Mouse (Mus musculus): ENCODE measurements at regions not wholly inside any gene's neighbourhood (a gene's known extent, or its start where the extent isn't known, plus 50 kb on each side); places are given as distances from the start of the nearest gene placed in this dataset.

DNA sequence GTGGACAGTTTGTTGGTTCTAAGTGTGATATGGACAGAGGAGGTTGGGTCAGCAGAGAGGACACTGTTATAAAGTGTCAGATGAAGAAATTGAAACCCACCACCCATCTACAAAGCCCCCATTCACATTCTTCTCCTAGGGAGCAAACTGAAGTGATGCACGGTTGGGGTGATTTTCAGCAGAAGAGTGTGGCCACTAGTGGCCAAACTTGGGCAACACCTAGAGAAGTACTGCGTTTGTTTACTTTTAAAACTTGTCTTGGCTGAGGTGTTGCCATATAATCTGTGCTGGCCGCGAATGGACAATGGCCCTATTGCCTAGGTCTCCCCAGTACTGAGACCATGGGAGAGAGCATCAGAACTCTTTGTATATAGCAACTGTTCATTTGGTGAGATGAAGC is 150.8 kb upstream of the Cox10 start:
- H3K27ac ChIP-seq (ENCODE audit: poor library complexity, severe bottlenecking): no peak overlapping the region

GRCm38 (mm10) chr11:64220888-64221287 is 141.6 kb upstream of the Cox10 start:
- Histone ChIP-seq H3K4me3 (no peak overlapping the region), H3K9me3 (replicated peaks) (no peaks in the 10 kb centered on the region), H3K9ac (no peak overlapping the region), H3K27ac (ENCODE audit: poor library complexity, severe bottlenecking) (no peak overlapping the region), H3K27me3 (replicated peaks) (peaks cover 3% of the 10 kb centered on the region; the same call in 1 of the 2 replicates), H3K36me3 (no peaks in the 10 kb centered on the region), H3K4me2 (no peak overlapping the region), H3K4me1 (replicated peaks) (no peaks in the 10 kb centered on the region)
- 83% methylated on average over 4 of the region's 4 CpGs for WGBS
- ATAC-seq (ENCODE audit: insufficient number of reproducible peaks, low FRiP score): no peak

More for the DNA sequence above, 150.8 kb upstream of the Cox10 start:
- Histone ChIP-seq H3K4me1 (replicated peaks) (no peaks in the 10 kb centered on the region), H3K27me3 (replicated peaks) (peaks cover 16% of the 10 kb centered on the region), H3K4me2 (no peak overlapping the region), H3K9me3 (replicated peaks) (no peaks in the 10 kb centered on the region), H3K9ac (no peak overlapping the region), H3K36me3 (no peaks in the 10 kb centered on the region), H3K4me3 (no peak overlapping the region)
- no peak for ATAC-seq (ENCODE audit: insufficient number of reproducible peaks, low FRiP score)
- WGBS: 71% methylated on average over 4 of the region's 4 CpGs

DNA sequence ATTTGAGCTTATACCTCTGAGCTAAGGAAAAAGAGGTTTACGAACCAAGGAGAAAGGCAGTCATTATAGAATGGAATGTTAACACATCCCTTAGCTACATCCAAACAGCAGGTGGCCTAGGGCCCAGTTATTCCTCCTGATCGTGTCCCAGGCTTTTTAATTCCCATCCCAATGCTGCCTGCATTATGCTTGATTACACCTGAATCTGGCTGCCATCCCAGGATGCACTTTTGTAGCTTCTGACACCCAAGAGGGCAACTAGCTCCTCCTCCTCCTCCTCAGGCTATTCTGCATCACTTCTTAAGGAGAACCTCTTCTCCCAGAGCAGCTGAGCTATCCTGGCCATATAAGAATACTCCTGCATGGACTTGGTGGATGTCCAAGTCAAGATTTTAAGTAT is 137.9 kb upstream of the Cox10 start:
- Histone ChIP-seq H3K9ac (no peak overlapping the region), H3K27ac (ENCODE audit: poor library complexity, severe bottlenecking) (no peak overlapping the region), H3K36me3 (no peaks in the 10 kb centered on the region), H3K4me3 (no peak overlapping the region), H3K4me2 (no peak overlapping the region), H3K4me1 (replicated peaks) (no peaks in the 10 kb centered on the region), H3K27me3 (replicated peaks) (peaks cover 3% of the 10 kb centered on the region; the same call in 1 of the 2 replicates), H3K9me3 (replicated peaks) (no peaks in the 10 kb centered on the region)
- 67% methylated on average over 2 of the region's 2 CpGs for WGBS
- ATAC-seq (ENCODE audit: insufficient number of reproducible peaks, low FRiP score): no peak

GRCm38 (mm10) chr11:64210916-64211315 is 131.6 kb upstream of the Cox10 start:
- 41% methylated on average over 3 of the region's 3 CpGs for WGBS
- no peaks in the 10 kb centered on the region for H3K9me3 ChIP-seq (replicated peaks)
- H3K27me3 ChIP-seq (replicated peaks): 0 out of 2 replicates have a peak, but pooled peaks cover 4% of the 10 kb centered on the region
- no peaks in the 10 kb centered on the region for H3K4me1 ChIP-seq (replicated peaks)
- no peak overlapping the region for H3K4me3 ChIP-seq
- no peak overlapping the region for H3K27ac ChIP-seq (ENCODE audit: poor library complexity, severe bottlenecking)
- no peaks in the 10 kb centered on the region for H3K36me3 ChIP-seq
- no peak for ATAC-seq (ENCODE audit: insufficient number of reproducible peaks, low FRiP score)
- H3K4me2 ChIP-seq: no peak overlapping the region
- H3K9ac ChIP-seq: no peak overlapping the region

DNA sequence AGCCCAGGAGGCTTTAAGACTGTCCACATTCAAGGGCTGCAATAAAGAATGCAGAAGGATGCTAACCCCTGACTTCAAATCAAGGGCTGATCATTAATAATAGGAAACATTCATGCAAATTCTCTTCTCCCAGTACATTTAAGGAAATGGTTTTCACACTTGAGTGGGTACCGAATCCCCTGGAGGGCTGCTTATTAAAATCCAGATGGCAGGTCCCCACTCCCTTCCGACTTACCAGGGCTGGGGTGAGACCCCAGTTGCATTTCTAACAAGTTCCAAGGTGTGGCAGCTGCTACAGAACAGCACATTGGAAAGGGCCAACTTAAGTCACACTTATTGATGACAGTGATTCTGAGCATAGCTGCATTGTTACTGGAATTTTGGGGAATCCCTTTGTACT is 129.0 kb upstream of the Cox10 start:
- H3K27me3 ChIP-seq (replicated peaks): 0 out of 2 replicates have a peak, but pooled peaks cover 4% of the 10 kb centered on the region
- no peak for ATAC-seq (ENCODE audit: insufficient number of reproducible peaks, low FRiP score)
- H3K9me3 ChIP-seq (replicated peaks): no peaks in the 10 kb centered on the region
- 77% methylated on average over 2 of the region's 2 CpGs for WGBS
- no peak overlapping the region for H3K4me3 ChIP-seq
- H3K36me3 ChIP-seq: no peaks in the 10 kb centered on the region
- no peak overlapping the region for H3K27ac ChIP-seq (ENCODE audit: poor library complexity, severe bottlenecking)
- H3K9ac ChIP-seq: no peak overlapping the region
- H3K4me1 ChIP-seq (replicated peaks): peaks cover 18% of the 10 kb centered on the region
- no peak overlapping the region for H3K4me2 ChIP-seq

- Histone ChIP-seq H3K9ac (no peak overlapping the region), H3K27ac (ENCODE audit: poor library complexity, severe bottlenecking) (no peak overlapping the region), H3K4me2 (no peak overlapping the region), H3K4me1 (replicated peaks) (peaks cover 18% of the 10 kb centered on the region), H3K4me3 (no peak overlapping the region), H3K9me3 (replicated peaks) (no peaks in the 10 kb centered on the region), H3K36me3 (no peaks in the 10 kb centered on the region), H3K27me3 (replicated peaks) (peaks cover 4% of the 10 kb centered on the region; the same call in 1 of the 2 replicates)
- 57% methylated on average over 4 of the region's 4 CpGs for WGBS
- ATAC-seq (ENCODE audit: insufficient number of reproducible peaks, low FRiP score): no peak
These were observed 128.1 kb upstream of the Cox10 start for GRCm38 (mm10) chr11:64207358-64207864.

- no peak for ATAC-seq (ENCODE audit: insufficient number of reproducible peaks, low FRiP score)
- WGBS: 63% methylated on average over 2 of the region's 2 CpGs
- Histone ChIP-seq H3K36me3 (no peaks in the 10 kb centered on the region), H3K9me3 (replicated peaks) (no peaks in the 10 kb centered on the region), H3K27ac (ENCODE audit: poor library complexity, severe bottlenecking) (no peak overlapping the region), H3K4me3 (no peak overlapping the region), H3K9ac (no peak overlapping the region), H3K4me1 (replicated peaks) (peaks cover 18% of the 10 kb centered on the region), H3K4me2 (no peak overlapping the region), H3K27me3 (replicated peaks) (peaks cover 12% of the 10 kb centered on the region)
These were observed 126.9 kb upstream of the Cox10 start for GRCm38 (mm10) chr11:64206155-64206554.

DNA sequence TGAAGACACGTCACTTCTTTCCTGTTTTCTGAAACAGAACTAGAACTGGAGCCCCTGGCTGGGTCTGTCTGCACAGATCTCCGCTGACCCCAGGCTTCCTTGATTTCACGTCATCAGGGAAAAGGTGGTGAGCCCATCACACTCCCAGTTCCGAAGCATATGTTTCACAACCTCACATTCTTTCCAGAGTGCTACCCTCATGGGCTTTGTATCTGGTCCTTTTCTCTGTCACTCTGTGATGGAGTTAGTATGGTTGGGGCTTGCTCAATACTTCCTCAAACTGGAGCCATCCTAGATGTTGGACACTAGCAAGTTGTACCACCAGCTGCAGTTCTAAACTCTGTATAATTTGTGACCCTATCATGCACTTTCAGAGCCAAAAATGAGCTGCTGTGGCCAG is 125.8 kb upstream of the Cox10 start:
- Histone ChIP-seq H3K9ac (no peak overlapping the region), H3K9me3 (replicated peaks) (no peaks in the 10 kb centered on the region), H3K27me3 (replicated peaks) (peaks cover 12% of the 10 kb centered on the region), H3K36me3 (no peaks in the 10 kb centered on the region), H3K4me3 (no peak overlapping the region), H3K4me1 (replicated peaks) (peaks cover 18% of the 10 kb centered on the region), H3K4me2 (no peak overlapping the region), H3K27ac (ENCODE audit: poor library complexity, severe bottlenecking) (no peak overlapping the region)
- ATAC-seq (ENCODE audit: insufficient number of reproducible peaks, low FRiP score): no peak
- WGBS: 46% methylated on average over 4 of the region's 4 CpGs

DNA sequence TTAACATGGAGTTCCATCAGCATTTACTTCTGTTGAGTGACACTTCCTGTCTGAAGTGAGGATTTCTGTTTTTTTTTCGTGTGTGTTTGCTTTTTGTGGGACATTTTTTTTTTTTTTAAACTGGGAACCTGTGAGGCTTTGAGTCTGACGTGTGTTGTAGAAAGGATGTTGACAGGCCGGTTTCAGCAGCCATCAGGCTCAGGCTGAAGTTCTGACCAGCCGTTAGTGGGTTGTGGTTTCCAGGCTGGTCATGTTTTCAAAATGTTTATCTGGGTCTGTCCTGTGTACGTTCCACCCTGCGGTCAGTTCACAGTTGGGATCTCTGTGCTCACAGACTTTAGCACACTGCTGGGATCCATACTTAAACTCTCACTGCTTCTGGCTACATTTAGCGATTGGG is 125.0 kb upstream of the Cox10 start:
- Histone ChIP-seq H3K4me2 (no peak overlapping the region), H3K4me1 (replicated peaks) (peaks cover 18% of the 10 kb centered on the region), H3K36me3 (no peaks in the 10 kb centered on the region), H3K9ac (no peak overlapping the region), H3K9me3 (replicated peaks) (no peaks in the 10 kb centered on the region), H3K27me3 (replicated peaks) (peaks cover 17% of the 10 kb centered on the region), H3K27ac (ENCODE audit: poor library complexity, severe bottlenecking) (no peak overlapping the region; the same call in 1 of the 2 replicates), H3K4me3 (no peak overlapping the region)
- no peak for ATAC-seq (ENCODE audit: insufficient number of reproducible peaks, low FRiP score)
- 15% methylated on average over 7 of the region's 7 CpGs for WGBS

DNA sequence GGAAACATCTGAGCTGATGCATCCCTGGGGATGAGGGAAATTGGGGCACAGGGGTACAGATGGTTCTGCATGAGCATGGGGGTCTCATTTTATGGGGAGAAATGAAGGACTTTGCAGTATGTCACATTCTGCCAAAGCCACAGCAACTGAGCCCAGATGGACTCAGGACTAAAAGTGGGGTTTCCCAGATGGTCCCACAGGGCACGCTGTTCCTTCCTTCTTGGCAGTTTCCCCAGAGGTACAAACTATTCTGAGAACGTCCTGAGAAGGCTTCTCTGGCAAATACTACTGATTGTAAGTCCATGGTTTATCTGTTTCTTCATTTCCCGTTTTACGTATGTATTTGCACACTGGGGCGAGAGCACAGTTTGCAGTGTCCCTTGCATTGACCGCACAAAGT is 121.6 kb upstream of the Cox10 start:
- no peaks in the 10 kb centered on the region for H3K9me3 ChIP-seq (replicated peaks)
- H3K36me3 ChIP-seq: no peaks in the 10 kb centered on the region
- H3K9ac ChIP-seq: no peak overlapping the region
- no peak overlapping the region for H3K4me3 ChIP-seq
- H3K4me1 ChIP-seq (replicated peaks): peaks cover 18% of the 10 kb centered on the region
- H3K4me2 ChIP-seq: no peak overlapping the region
- peaks cover 20% of the 10 kb centered on the region for H3K27me3 ChIP-seq (replicated peaks)
- 79% methylated on average over 6 of the region's 6 CpGs for WGBS
- no peak overlapping the region for H3K27ac ChIP-seq (ENCODE audit: poor library complexity, severe bottlenecking)
- ATAC-seq (ENCODE audit: insufficient number of reproducible peaks, low FRiP score): no peak

DNA sequence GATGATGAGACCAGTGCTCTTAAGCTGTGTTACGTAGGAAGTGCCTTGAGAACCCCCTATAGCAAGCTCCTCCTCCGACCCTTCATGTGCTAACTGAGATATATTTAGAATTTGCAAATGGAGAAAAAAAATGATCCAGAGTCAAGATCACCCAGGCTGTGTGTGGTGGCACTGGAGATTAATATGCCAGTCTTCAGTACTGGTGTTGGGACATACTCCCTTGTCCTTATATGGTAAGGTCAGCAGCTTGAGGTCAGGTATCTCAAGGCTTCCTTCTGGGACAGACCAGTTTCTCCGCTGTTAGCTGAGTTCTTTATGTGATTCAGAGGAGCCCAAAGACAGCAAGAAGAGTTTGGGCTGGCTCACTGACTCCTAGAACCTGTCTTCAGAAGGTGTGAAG is 116.0 kb upstream of the Cox10 start:
- no peak overlapping the region for H3K9ac ChIP-seq
- no peak overlapping the region for H3K27ac ChIP-seq (ENCODE audit: poor library complexity, severe bottlenecking)
- no peaks in the 10 kb centered on the region for H3K36me3 ChIP-seq
- H3K4me3 ChIP-seq: no peak overlapping the region
- 75% methylated on average over 3 of the region's 3 CpGs for WGBS
- H3K4me2 ChIP-seq: no peak overlapping the region
- no peak for ATAC-seq (ENCODE audit: insufficient number of reproducible peaks, low FRiP score)
- peaks cover 13% of the 10 kb centered on the region; the same call in 1 of the 2 replicates for H3K27me3 ChIP-seq (replicated peaks)
- H3K4me1 ChIP-seq (replicated peaks): no peaks in the 10 kb centered on the region
- no peaks in the 10 kb centered on the region for H3K9me3 ChIP-seq (replicated peaks)

GRCm38 (mm10) chr11:64188701-64189100 is 109.4 kb upstream of the Cox10 start:
- Histone ChIP-seq H3K9ac (no peak overlapping the region), H3K9me3 (replicated peaks) (no peaks in the 10 kb centered on the region), H3K27me3 (replicated peaks) (no peaks in the 10 kb centered on the region), H3K36me3 (no peaks in the 10 kb centered on the region), H3K4me3 (no peak overlapping the region), H3K4me1 (replicated peaks) (no peaks in the 10 kb centered on the region), H3K27ac (ENCODE audit: poor library complexity, severe bottlenecking) (no peak overlapping the region), H3K4me2 (no peak overlapping the region)
- WGBS: 37% methylated on average over 2 of the region's 2 CpGs
- no peak for ATAC-seq (ENCODE audit: insufficient number of reproducible peaks, low FRiP score)
